Mouse (Mus musculus): ENCODE measurements around the gene Cdk5r1. TPM values are rescaled to one million over a fixed set of nuclear protein-coding genes. Genes with fewer than 3 reads are reported as not detected.

Gene Cdk5r1
- polyA plus RNA-seq (2017; shearing (Covaris generic)), result 0.60 TPM

GRCm38 (mm10) chr11:80476222-80477189, at the start of gene Cdk5r1:
Gene Cdk5r1, plus strand, starts transcription at chr11:80477023.

DNA sequence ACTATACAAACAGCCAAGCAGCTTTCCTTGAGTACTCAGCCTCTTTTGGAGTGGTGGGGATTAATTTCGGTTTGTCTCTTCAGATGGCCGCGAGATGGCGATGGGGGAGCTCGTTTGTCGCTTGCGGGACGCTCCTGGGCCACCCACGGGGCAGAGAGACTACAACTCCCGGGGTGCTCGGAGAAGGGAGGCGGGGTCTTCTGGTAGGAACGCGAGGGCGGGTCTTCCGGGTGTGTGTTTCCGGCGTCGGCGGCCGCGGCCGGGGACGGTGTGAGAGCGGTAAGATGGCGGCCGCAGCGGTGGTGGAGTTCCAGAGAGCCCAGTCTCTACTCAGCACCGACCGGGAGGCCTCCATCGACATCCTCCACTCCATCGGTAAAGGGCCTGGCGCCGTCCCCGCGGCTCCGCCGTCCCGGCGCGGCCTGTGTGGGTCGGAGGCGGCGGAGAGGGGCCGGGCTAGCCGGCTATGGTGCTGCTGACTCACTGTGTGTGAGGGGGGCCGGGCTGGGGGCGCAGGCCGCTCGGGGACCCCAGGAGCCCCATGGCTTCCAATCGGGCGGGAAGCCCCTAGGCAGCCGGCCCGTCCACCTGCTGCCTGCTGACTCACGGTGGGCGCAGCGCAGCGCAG, 48.3 kb upstream of the Cdk5r1 start, which contains the start of gene Psmd11:
Psmd11 (plus strand) TSS at position 235 of the 628 bp plus-strand sequence.

Other genes starting within 250 kb of the Cdk5r1 start
- 0.87 TPM for gene Rhbdl3, start 176.1 kb upstream of the Cdk5r1 start, polyA plus RNA-seq (2017; shearing (Covaris generic))
- gene 5730455P16Rik, start 99.0 kb upstream of the Cdk5r1 start, polyA plus RNA-seq (2017; shearing (Covaris generic)), result 17.5 TPM
- gene Zfp207, start 93.7 kb upstream of the Cdk5r1 start, polyA plus RNA-seq (2017; shearing (Covaris generic)), result 293 TPM
- gene Psmd11, start 48.4 kb upstream of the Cdk5r1 start, polyA plus RNA-seq (2017; shearing (Covaris generic)), result 208 TPM